Comparison of ENCODE assay signal across 17 mouse cellular contexts in the genomic region with DNA sequence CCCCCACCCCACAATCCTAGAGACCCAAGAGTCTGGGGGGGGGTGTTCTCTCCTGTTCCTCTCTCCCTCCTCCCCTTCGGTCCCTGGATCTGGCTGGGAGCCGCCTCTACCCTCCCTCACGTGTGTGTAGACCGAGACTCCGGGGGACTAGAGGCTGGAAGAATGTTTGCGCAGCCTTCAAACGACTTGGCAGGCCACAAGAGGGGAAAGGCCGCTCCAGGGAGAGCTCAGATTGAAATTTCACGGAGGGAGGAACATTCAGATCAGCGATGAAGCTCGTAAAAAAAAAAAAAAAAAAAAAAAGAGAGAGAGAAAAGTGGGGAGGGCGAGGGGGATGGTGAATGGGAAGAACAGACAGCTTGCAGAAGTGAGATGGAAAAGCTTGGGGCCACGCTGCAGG. TPM values are rescaled to one million over a fixed set of nuclear protein-coding genes. Genes with fewer than 3 reads are reported as not detected.
A peak's percentile ranks its signal among the peaks of the same experiment; 100 is the strongest.
DNase-seq lines count a peak whose midpoint lies in the region; ATAC-seq lines count a peak whose summit lies in the region.
"Had no signal": no experiment of that assay in that cellular context is flagged by ENCODE, and none has a peak within 500 bp of the region (broad histone marks: within the 10 kb centered on the region; RNA-seq: fewer than 3 reads in every experiment).

No protein-coding gene starts in this region.

- H3K27ac ChIP-seq in limb, embryonic 11.5 days (replicated peaks; ENCODE audit: low read depth, low read length) = no peak overlapping the region
- H3K27ac ChIP-seq in limb, embryonic 10.5 days = no peak overlapping the region
- peak overlapping the region; percentile 72; the same call in 1 of the 2 replicates for H3K27ac ChIP-seq in embryonic facial prominence, embryonic 12.5 days
- H3K27ac ChIP-seq: liver, embryonic 14.5 days; neural tube, embryonic 15.5 days; stomach, embryonic 15.5 days had no signal

- H3K4me3 ChIP-seq in limb, embryonic 11.5 days (ENCODE audit: low read depth, low read length) = no peak overlapping the region
- no peak overlapping the region for H3K4me3 ChIP-seq in limb, embryonic 10.5 days
- H3K4me3 ChIP-seq in embryonic facial prominence, embryonic 12.5 days = no peak overlapping the region
- H3K4me3 ChIP-seq: neural tube, embryonic 15.5 days; stomach, embryonic 15.5 days had no signal

- H3K27me3 ChIP-seq in limb, embryonic 11.5 days (ENCODE audit: control insufficient read depth, insufficient read depth, low read length) = peaks cover 42% of the 10 kb centered on the region
- peaks cover 93% of the 10 kb centered on the region for H3K27me3 ChIP-seq in limb, embryonic 10.5 days (ENCODE audit: low read depth, poor library complexity, severe bottlenecking)
- peaks cover 39% of the 10 kb centered on the region for H3K27me3 ChIP-seq in embryonic facial prominence, embryonic 12.5 days

- H3K4me2 ChIP-seq in limb, embryonic 11.5 days (ENCODE audit: low read depth, severe bottlenecking) = no peak overlapping the region
- peak overlapping the region; percentile 20 for H3K4me2 ChIP-seq in embryonic facial prominence, embryonic 12.5 days (replicated peaks)
- H3K4me2 ChIP-seq: stomach, embryonic 15.5 days had no signal

- peaks cover 21% of the 10 kb centered on the region for H3K4me1 ChIP-seq in limb, embryonic 11.5 days (ENCODE audit: control insufficient read depth, insufficient read depth, low read length)
- H3K4me1 ChIP-seq in limb, embryonic 10.5 days = peaks cover 61% of the 10 kb centered on the region
- H3K4me1 ChIP-seq in embryonic facial prominence, embryonic 12.5 days = peaks cover 47% of the 10 kb centered on the region

- DNase-seq in embryo, embryonic 10 days (ENCODE audit: low spot score) = peak; percentile 54
- DNase-seq in embryo, embryonic 9.5 days (ENCODE audit: extremely low spot score) = no peak
- DNase-seq in limb, embryonic 11.5 days (ENCODE audit: low spot score) = peak; percentile 44
- DNase-seq in limb, embryonic 10.5 days (ENCODE audit: low spot score) = no peak
- DNase-seq in ES-CJ7 (ENCODE audit: low read depth, low spot score) = peak; percentile 38
- DNase-seq in thymus, postnatal 36 days = no peak
- no peak for DNase-seq in layer of hippocampus, postnatal 14 days (ENCODE audit: low spot score in 2 of 2)
- DNase-seq: cerebellum, adult 11 months; layer of hippocampus, adult 9-11 months; right cerebral cortex, postnatal 14 days had no signal

- no peaks in the 10 kb centered on the region for H3K36me3 ChIP-seq in limb, embryonic 11.5 days (ENCODE audit: control insufficient read depth, insufficient read depth, low read length)
- H3K36me3 ChIP-seq in limb, embryonic 10.5 days = no peaks in the 10 kb centered on the region
- no peaks in the 10 kb centered on the region for H3K36me3 ChIP-seq in embryonic facial prominence, embryonic 12.5 days
- H3K36me3 ChIP-seq: neural tube, embryonic 15.5 days; stomach, embryonic 15.5 days had no signal

- no peak for ATAC-seq in limb, embryonic 11.5 days (ENCODE audit: insufficient number of reproducible peaks, low FRiP score, low TSS enrichment, low read depth)
- no peak for ATAC-seq in embryonic facial prominence, embryonic 12.5 days (ENCODE audit: insufficient number of reproducible peaks, insufficient read depth, low FRiP score, low TSS enrichment)
- ATAC-seq: activated CD4-positive, CD25-positive, alpha-beta regulatory T cell, adult 4 months; intestine, postnatal 0 days had no signal

- no peak overlapping the region for H3K9ac ChIP-seq in limb, embryonic 11.5 days (ENCODE audit: low read length)
- H3K9ac ChIP-seq in embryonic facial prominence, embryonic 12.5 days = no peak overlapping the region
- H3K9ac ChIP-seq: liver, embryonic 14.5 days; neural tube, embryonic 15.5 days; stomach, embryonic 15.5 days had no signal

- no peaks in the 10 kb centered on the region for H3K9me3 ChIP-seq in limb, embryonic 11.5 days (ENCODE audit: control insufficient read depth, low read length)
- no peaks in the 10 kb centered on the region for H3K9me3 ChIP-seq in limb, embryonic 10.5 days (replicated peaks)
- H3K9me3 ChIP-seq in embryonic facial prominence, embryonic 12.5 days = no peaks in the 10 kb centered on the region
- H3K9me3 ChIP-seq: neural tube, embryonic 15.5 days; stomach, embryonic 15.5 days had no signal

- 3% methylated on average over 13 of the region's 13 CpGs for WGBS in limb, embryonic 11.5 days
- WGBS in limb, embryonic 10.5 days = 2% methylated on average over 13 of the region's 13 CpGs
- WGBS in embryonic facial prominence, embryonic 12.5 days = 1% methylated on average over 13 of the region's 13 CpGs

RNA-seq across cellular contexts. Expression of gene Tbx3, which starts 44.9 kb away (rescaled TPM):
- 42.6 and 52.2 TPM in 2 replicates for polyA plus RNA-seq in limb, embryonic 11.5 days (2014; fragmentation: Nextera tagmentation; extraction: Ambion mirVana)
- 50.1 and 55.3 TPM in 2 replicates for polyA plus RNA-seq in limb, embryonic 10.5 days (2016; fragmentation: Nextera tagmentation; extraction: Ambion mirVana)
- polyA plus RNA-seq in embryonic facial prominence, embryonic 12.5 days (2016; fragmentation: Nextera tagmentation; extraction: Ambion mirVana) = 59.5 and 65.3 TPM in 2 replicates
- 1 to 10 TPM; 3.1 to 3.9 TPM for total RNA-seq in layer of hippocampus, postnatal 14 days (2021)
- total RNA-seq: MEL had no signal
- polyA plus RNA-seq: activated CD4-positive, CD25-positive, alpha-beta regulatory T cell, adult 4 months had no signal

Comparison
In these comparisons a context has a peak if more than half of its experiments do, and no peak if none do; other contexts are left out.
1. DNase-seq: peak in embryo, embryonic 10 days (single experiment), limb, embryonic 11.5 days (single experiment) and ES-CJ7 (single experiment); none in embryo, embryonic 9.5 days (single experiment), limb, embryonic 10.5 days (single experiment), thymus, postnatal 36 days (0 of 2) and layer of hippocampus, postnatal 14 days (0 of 2).